Mouse (Mus musculus): ENCODE results near the gene Cd86.

DNA sequence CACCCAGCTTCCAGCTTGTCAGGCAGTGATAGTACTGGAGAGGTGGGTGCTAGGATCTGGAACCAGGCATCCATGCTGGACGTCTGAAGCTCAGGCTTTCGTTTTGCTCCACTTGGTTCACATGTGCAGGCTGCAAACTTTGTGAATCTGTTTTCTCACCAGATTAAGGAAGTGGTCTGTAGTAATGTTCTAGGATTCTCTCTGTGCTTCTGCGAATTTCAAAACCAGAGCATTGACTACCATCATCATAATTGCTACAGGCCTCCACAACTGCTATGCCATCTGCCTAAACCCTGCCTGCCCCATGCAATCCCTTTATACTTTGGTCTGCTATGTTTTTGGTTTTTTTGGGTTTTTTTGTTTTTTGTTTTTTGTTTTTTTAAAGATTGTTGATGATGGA lies 44.8 kb downstream of the Cd86 start:
- TF ChIP-seq TAL1 (conservative IDR thresholded peaks at IDR 0.05; ENCODE audit: low read depth, low read length) (no peak), GATA1 (IDR thresholded peaks at IDR 0.05; ENCODE audit: borderline replicate concordance, low read length) (no peak), CTCF (IDR thresholded peaks at IDR 0.05; ENCODE audit: low read depth, low read length) (no peak)
